Comparison of ENCODE assay signal across 25 mouse cellular contexts in the genomic region with DNA sequence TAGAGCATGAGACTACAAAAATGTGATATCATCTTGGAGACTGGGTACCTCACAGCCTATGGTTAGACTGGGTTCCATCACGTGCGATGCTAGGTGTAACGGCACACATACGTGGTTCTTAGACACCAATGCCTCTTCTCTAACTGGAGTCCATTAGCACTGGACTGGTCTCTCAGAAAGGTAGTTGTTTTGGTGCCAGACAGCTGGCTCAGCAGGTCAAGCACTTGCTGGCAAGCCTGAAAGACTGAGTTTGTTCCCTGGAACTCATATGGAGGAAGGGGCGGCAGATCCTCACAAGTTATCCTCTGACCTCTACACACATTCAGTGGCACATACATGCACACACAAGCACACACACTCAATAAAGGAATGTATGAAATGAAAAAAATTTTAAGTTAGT. TPM values are rescaled to one million over a fixed set of nuclear protein-coding genes. Genes with fewer than 3 reads are reported as not detected.
DNase-seq lines count a peak whose midpoint lies in the region; TF ChIP-seq lines count a peak whose summit lies in the region.
"Had no signal": no experiment of that assay in that cellular context is flagged by ENCODE, and none has a peak within 500 bp of the region (broad histone marks: within the 10 kb centered on the region; RNA-seq: fewer than 3 reads in every experiment).

No protein-coding gene starts in this region.

- H3K9ac ChIP-seq in heart, adult 2 months (ENCODE audit: low read depth, low read length) = no peak overlapping the region
- H3K9ac ChIP-seq: embryonic facial prominence, embryonic 13.5 days; embryonic facial prominence, embryonic 15.5 days; forebrain, embryonic 12.5 days had no signal

- H3K4me1 ChIP-seq in heart, adult 2 months (ENCODE audit: control insufficient read depth, insufficient read depth, low read length) = peaks cover 3% of the 10 kb centered on the region; the same call in 1 of the 2 replicates
- peaks cover 12% of the 10 kb centered on the region for H3K4me1 ChIP-seq in kidney, adult 2 months (ENCODE audit: control insufficient read depth, insufficient read depth, low read length)
- H3K4me1 ChIP-seq: embryonic facial prominence, embryonic 13.5 days; embryonic facial prominence, embryonic 15.5 days; forebrain, embryonic 10.5 days; forebrain, embryonic 12.5 days had no signal

- intact Hi-C loops in gastrocnemius, adult 2 months (cut with DNase I) = no loop called here
- intact Hi-C loops in heart, adult 2 months (cut with DNase I) = no loop called here

- no peak for TF ChIP-seq POLR2A in heart, adult 2 months (IDR thresholded peaks at IDR 0.05; ENCODE audit: insufficient read depth, low read depth, low read length)
- no peak for TF ChIP-seq POLR2A in kidney, adult 2 months (IDR thresholded peaks at IDR 0.05; ENCODE audit: low read depth, low read length)

- WGBS in heart, adult 2 months = 74% methylated on average over 5 of the region's 5 CpGs
- 79% methylated on average over 5 of the region's 5 CpGs for WGBS in kidney, adult 2 months

- no peak for TF ChIP-seq CTCF in gastrocnemius, adult 2 months (IDR thresholded peaks at IDR 0.05)
- TF ChIP-seq CTCF in heart, adult 2 months (IDR thresholded peaks at IDR 0.05) = no peak
- no peak for TF ChIP-seq CTCF in kidney, adult 2 months (conservative IDR thresholded peaks at IDR 0.05; ENCODE audit: insufficient read depth, insufficient read length, low read depth, low read length)

- H3K27me3 ChIP-seq in heart, adult 2 months (ENCODE audit: control insufficient read depth, insufficient read depth, low read length) = no peaks in the 10 kb centered on the region
- H3K27me3 ChIP-seq in kidney, adult 2 months (replicated peaks; ENCODE audit: control insufficient read depth, insufficient read depth, low read length) = no peaks in the 10 kb centered on the region
- H3K27me3 ChIP-seq: embryonic facial prominence, embryonic 13.5 days; embryonic facial prominence, embryonic 15.5 days; forebrain, embryonic 12.5 days; Patski had no signal

- H3K27ac ChIP-seq in gastrocnemius, adult 2 months = peak overlapping the region; percentile 54; the same call in 1 of the 2 replicates
- H3K27ac ChIP-seq in heart, adult 2 months = peak overlapping the region; percentile 27; the same call in 1 of the 2 replicates
- H3K27ac ChIP-seq in kidney, adult 2 months (ENCODE audit: insufficient read depth, low read depth, low read length) = no peak overlapping the region
- H3K27ac ChIP-seq: embryonic facial prominence, embryonic 13.5 days; embryonic facial prominence, embryonic 15.5 days; forebrain, embryonic 10.5 days; forebrain, embryonic 12.5 days had no signal

- H3K36me3 ChIP-seq in heart, adult 2 months (ENCODE audit: control insufficient read depth, insufficient read depth, low read length) = no peaks in the 10 kb centered on the region
- H3K36me3 ChIP-seq in kidney, adult 2 months (ENCODE audit: control insufficient read depth, insufficient read depth, low read length) = no peaks in the 10 kb centered on the region
- H3K36me3 ChIP-seq: embryonic facial prominence, embryonic 13.5 days; embryonic facial prominence, embryonic 15.5 days; forebrain, embryonic 10.5 days; forebrain, embryonic 12.5 days; G1E had no signal

- no peak overlapping the region for H3K4me3 ChIP-seq in gastrocnemius, adult 2 months
- no peak overlapping the region for H3K4me3 ChIP-seq in heart, adult 2 months
- no peak overlapping the region for H3K4me3 ChIP-seq in kidney, adult 2 months (ENCODE audit: insufficient read depth, low read depth, low read length)
- H3K4me3 ChIP-seq: embryonic facial prominence, embryonic 13.5 days; embryonic facial prominence, embryonic 15.5 days; erythroblast, embryonic 14.5 days; forebrain, embryonic 10.5 days; forebrain, embryonic 12.5 days had no signal

- TF ChIP-seq EP300 in heart, adult 2 months (IDR thresholded peaks at IDR 0.05; ENCODE audit: insufficient read depth, low read depth, low read length) = no peak

- no peaks in the 10 kb centered on the region for H3K79me2 ChIP-seq in heart, adult 2 months (replicated peaks; ENCODE audit: control insufficient read depth, insufficient read depth, low read length)

- DNase-seq in gastrocnemius, adult 2 months = no peak
- no peak for DNase-seq in gastrocnemius, adult 8-10 months (ENCODE audit: low spot score in 2 of 2)
- no peak for DNase-seq in heart, adult 2 months
- no peak for DNase-seq in heart, adult 8-10 months (ENCODE audit: low spot score)
- DNase-seq in kidney, adult 2 months = peak; percentile 63
- DNase-seq in kidney, adult 8-10 months = no peak
- DNase-seq in kidney, postnatal 36 days = peak; percentile 38 to 44
- DNase-seq in kidney, postnatal 4 days = no peak
- DNase-seq: adrenal gland, adult 8-10 months; adrenal gland, postnatal 14 days; adrenal gland, postnatal 36 days; B cell, adult 2 months; cerebellum, adult 11-12 months; cerebellum, adult 2 months; cerebellum, adult 9-10 months; cerebellum, postnatal 10 days; cerebellum, postnatal 25 days; embryo, embryonic 11 days had no signal

RNA-seq across cellular contexts. Expression of a gene that starts 32.5 kb away (rescaled TPM):
- total RNA-seq in gastrocnemius, adult 2 months (2021) = 10 to 100 TPM; 33.6 to 52.7 TPM
- 10 to 100 TPM; 20.0 to 43.6 (median 25.2) TPM for total RNA-seq in gastrocnemius, adult 8-10 months (2022)
- 10 to 100 TPM; 34.7 to 35.1 TPM for total RNA-seq in heart, adult 2 months (2021)
- polyA plus RNA-seq in heart, adult 2 months (2012; rRNA removed) = 14.1 and 30.9 TPM in 2 replicates
- total RNA-seq in heart, adult 8-10 months (2022) = 10 to 100 TPM; 38.7 to 46.7 (median 40.4) TPM
- polyA plus RNA-seq in kidney, adult 2 months (2012; rRNA removed) = 39.2 and 45.6 TPM in 2 replicates

Comparison
In these comparisons a context has a peak if more than half of its experiments do, and no peak if none do; other contexts are left out.
1. DNase-seq: peak in kidney, adult 2 months (single experiment) and kidney, postnatal 36 days (2 of 2); none in gastrocnemius, adult 2 months (single experiment), gastrocnemius, adult 8-10 months (0 of 2), heart, adult 2 months (0 of 2), heart, adult 8-10 months (single experiment), kidney, adult 8-10 months (0 of 2) and kidney, postnatal 4 days (0 of 2).